Mouse (Mus musculus): ENCODE data around the gene Rhobtb3. TPM values are rescaled to one million over a fixed set of nuclear protein-coding genes. Genes with fewer than 3 reads are reported as not detected.
"Not testable (repeated sequence)": the region's sequence is repeated elsewhere in the genome, so short reads cannot be mapped to it uniquely, and the experiment has no call there.

Gene Rhobtb3
- polyA plus RNA-seq, 1 experiment from 2014 or later: 64.4 TPM

GRCm38 (mm10) chr13:75822366-75822765 lies 121.4 kb downstream of the Rhobtb3 start:
- not testable (repeated sequence) for H3K9me3 ChIP-seq (ENCODE audit: control insufficient read depth, low read length); H3K4me3 ChIP-seq (ENCODE audit: low read depth, low read length); H3K4me1 ChIP-seq (replicated peaks; ENCODE audit: control insufficient read depth, insufficient read depth, low read length); H3K9ac ChIP-seq (ENCODE audit: low read length); ATAC-seq (replicated peaks; ENCODE audit: low FRiP score); H3K27ac ChIP-seq (ENCODE audit: low read depth, low read length); H3K36me3 ChIP-seq (ENCODE audit: control insufficient read depth, insufficient read depth, low read length); H3K4me2 ChIP-seq (ENCODE audit: low read depth, low read length, severe bottlenecking); H3K27me3 ChIP-seq (ENCODE audit: control insufficient read depth, insufficient read depth, low read length); DNase-seq (ENCODE audit: low spot score)
- WGBS: 86% methylated on average over 4 of the region's 4 CpGs

- DNase-seq (ENCODE audit: low spot score): no peak
- Histone ChIP-seq H3K4me2 (ENCODE audit: low read depth, low read length, severe bottlenecking) (no peak overlapping the region), H3K4me3 (ENCODE audit: low read depth, low read length) (no peak overlapping the region), H3K4me1 (replicated peaks; ENCODE audit: control insufficient read depth, insufficient read depth, low read length) (no peaks in the 10 kb centered on the region), H3K27ac (ENCODE audit: low read depth, low read length) (no peak overlapping the region), H3K9me3 (ENCODE audit: control insufficient read depth, low read length) (no peaks in the 10 kb centered on the region), H3K27me3 (ENCODE audit: control insufficient read depth, insufficient read depth, low read length) (no peaks in the 10 kb centered on the region), H3K36me3 (ENCODE audit: control insufficient read depth, insufficient read depth, low read length) (no peaks in the 10 kb centered on the region), H3K9ac (ENCODE audit: low read length) (no peak overlapping the region)
- ATAC-seq (replicated peaks; ENCODE audit: low FRiP score): no peak
Observed at GRCm38 (mm10) chr13:75819898-75820297, 123.8 kb downstream of the Rhobtb3 start.

Other genes starting within 250 kb of the Rhobtb3 start
- 3.3 and 3.5 TPM in 2 replicates for gene Ell2, start 237.2 kb downstream of the Rhobtb3 start, polyA plus RNA-seq (2014; fragmentation: Nextera tagmentation; extraction: Ambion mirVana)
- gene Glrx, start 104.1 kb downstream of the Rhobtb3 start, polyA plus RNA-seq (2014; fragmentation: Nextera tagmentation; extraction: Ambion mirVana): 19.4 and 22.9 TPM in 2 replicates
- 0.67 TPM in 1 of 2 replicates, not detected in the other for gene Spata9, start 23.2 kb upstream of the Rhobtb3 start, polyA plus RNA-seq (2014; fragmentation: Nextera tagmentation; extraction: Ambion mirVana)
- 20.1 and 22.9 TPM in 2 replicates for gene Rfesd, start 74.8 kb upstream of the Rhobtb3 start, polyA plus RNA-seq (2014; fragmentation: Nextera tagmentation; extraction: Ambion mirVana)
- 0.36 and 0.48 TPM in 2 replicates for gene Gpr150, start 113.1 kb upstream of the Rhobtb3 start, polyA plus RNA-seq (2014; fragmentation: Nextera tagmentation; extraction: Ambion mirVana)
- gene Arsk, start 154.7 kb upstream of the Rhobtb3 start, polyA plus RNA-seq (2014; fragmentation: Nextera tagmentation; extraction: Ambion mirVana): 4.8 and 6.6 TPM in 2 replicates
- 17.0 and 17.3 TPM in 2 replicates for gene Ttc37, start 154.8 kb upstream of the Rhobtb3 start, polyA plus RNA-seq (2014; fragmentation: Nextera tagmentation; extraction: Ambion mirVana)

Measured in forebrain, embryonic 11.5 days (tissue).